ENCODE assay signal across 24 mouse cellular contexts in genomic region chr6:87795385-87796150, GRCm38 (mm10). TPM values are rescaled to one million over a fixed set of nuclear protein-coding genes. Genes with fewer than 3 reads are reported as not detected.
DNase-seq lines count a peak whose midpoint lies in the region; ATAC-seq and TF ChIP-seq lines count a peak whose summit lies in the region.
"Had no signal": no experiment of that assay in that cellular context is flagged by ENCODE, and none has a peak within 500 bp of the region (broad histone marks: within the 10 kb centered on the region; RNA-seq: fewer than 3 reads in every experiment).

No protein-coding gene starts in this region.

- no peaks in the 10 kb centered on the region for H3K27me3 ChIP-seq in midbrain, embryonic 10.5 days (ENCODE audit: low read depth, poor library complexity, severe bottlenecking)
- no peaks in the 10 kb centered on the region for H3K27me3 ChIP-seq in midbrain, embryonic 13.5 days
- no peaks in the 10 kb centered on the region for H3K27me3 ChIP-seq in cerebellum, adult 2 months (ENCODE audit: control insufficient read depth, insufficient read depth, low read length)
- H3K27me3 ChIP-seq in liver, embryonic 11.5 days (replicated peaks; ENCODE audit: control insufficient read depth, insufficient read depth, low read length) = no peaks in the 10 kb centered on the region
- H3K27me3 ChIP-seq: embryonic facial prominence, embryonic 15.5 days; forebrain, embryonic 12.5 days; limb, embryonic 12.5 days; neural tube, embryonic 12.5 days; stomach, embryonic 15.5 days had no signal

- H3K9me3 ChIP-seq in midbrain, embryonic 10.5 days (replicated peaks) = no peaks in the 10 kb centered on the region
- H3K9me3 ChIP-seq in midbrain, embryonic 13.5 days = no peaks in the 10 kb centered on the region
- no peaks in the 10 kb centered on the region for H3K9me3 ChIP-seq in liver, embryonic 11.5 days (ENCODE audit: control insufficient read depth, low read length)
- H3K9me3 ChIP-seq: embryonic facial prominence, embryonic 15.5 days; forebrain, embryonic 12.5 days; G1E; limb, embryonic 12.5 days; neural tube, embryonic 12.5 days; stomach, embryonic 15.5 days had no signal

- peaks cover 13% of the 10 kb centered on the region for H3K4me1 ChIP-seq in midbrain, embryonic 10.5 days
- no peaks in the 10 kb centered on the region for H3K4me1 ChIP-seq in midbrain, embryonic 13.5 days (replicated peaks)
- H3K4me1 ChIP-seq in cerebellum, adult 2 months (ENCODE audit: control insufficient read depth, insufficient read depth, low read length) = peaks cover 53% of the 10 kb centered on the region
- peaks cover 41% of the 10 kb centered on the region for H3K4me1 ChIP-seq in liver, embryonic 11.5 days (replicated peaks; ENCODE audit: control insufficient read depth, insufficient read depth, low read length)
- H3K4me1 ChIP-seq: embryonic facial prominence, embryonic 15.5 days; forebrain, embryonic 12.5 days; neural tube, embryonic 12.5 days had no signal

- intact Hi-C loops in left cerebral cortex, postnatal 10 days (cut with DNase I) = no loop called here

- 65% methylated on average over 6 of the region's 6 CpGs for WGBS in midbrain, embryonic 10.5 days
- 52% methylated on average over 6 of the region's 6 CpGs for WGBS in midbrain, embryonic 13.5 days
- 35% methylated on average over 6 of the region's 6 CpGs for WGBS in cerebellum, adult 2 months
- 76% methylated on average over 6 of the region's 6 CpGs for WGBS in liver, embryonic 11.5 days

- no peak overlapping the region for H3K4me3 ChIP-seq in midbrain, embryonic 10.5 days
- no peak overlapping the region for H3K4me3 ChIP-seq in midbrain, embryonic 13.5 days (replicated peaks)
- H3K4me3 ChIP-seq in cerebellum, adult 2 months (replicated peaks; ENCODE audit: insufficient read depth, low read depth, low read length) = no peak overlapping the region
- H3K4me3 ChIP-seq in liver, embryonic 11.5 days (ENCODE audit: low read depth, low read length) = no peak overlapping the region
- H3K4me3 ChIP-seq: embryonic facial prominence, embryonic 15.5 days; forebrain, embryonic 12.5 days; layer of hippocampus, adult 2 months; left cerebral cortex, adult 2 months; limb, embryonic 12.5 days; neural tube, embryonic 12.5 days; stomach, embryonic 15.5 days had no signal

- peak overlapping the region; percentile 42; the same call in 1 of the 2 replicates for H3K27ac ChIP-seq in midbrain, embryonic 10.5 days (replicated peaks)
- no peak overlapping the region for H3K27ac ChIP-seq in midbrain, embryonic 13.5 days
- no peak overlapping the region for H3K27ac ChIP-seq in cerebellum, adult 2 months (ENCODE audit: insufficient read depth, low read length)
- no peak overlapping the region; the same call in 1 of the 2 replicates for H3K27ac ChIP-seq in liver, embryonic 11.5 days (ENCODE audit: low read depth, low read length)
- H3K27ac ChIP-seq: embryonic facial prominence, embryonic 15.5 days; forebrain, embryonic 12.5 days; hindbrain, embryonic 14.5 days; layer of hippocampus, adult 2 months; left cerebral cortex, adult 2 months; limb, embryonic 12.5 days; neural tube, embryonic 12.5 days; stomach, embryonic 15.5 days had no signal

- no peak for TF ChIP-seq POLR2A in cerebellum, adult 2 months (IDR thresholded peaks at IDR 0.05; ENCODE audit: borderline replicate concordance, insufficient read depth, low read length)

- no peak for TF ChIP-seq CTCF in cerebellum, adult 2 months (IDR thresholded peaks at IDR 0.05; ENCODE audit: borderline replicate concordance, insufficient read depth, low read depth, low read length)

- no peak for DNase-seq in midbrain, embryonic 10.5 days (ENCODE audit: low spot score)
- DNase-seq in cerebellum, adult 2 months = peak; percentile 66 to 79
- no peak for DNase-seq in liver, embryonic 11.5 days (ENCODE audit: low spot score)
- DNase-seq in layer of hippocampus, postnatal 14 days (ENCODE audit: low spot score in 2 of 2) = no peak
- DNase-seq in kidney, postnatal 4 days = no peak
- DNase-seq in left cerebral cortex, postnatal 10 days (ENCODE audit: extremely low spot score in 1 of 2, low spot score in 2 of 2) = no peak
- DNase-seq: adrenal gland, postnatal 10 days; embryo, embryonic 11 days; gastrocnemius, postnatal 14 days; heart, postnatal 10 days; spleen, adult 18-20 months; thymus, adult 2 months had no signal

- ATAC-seq in midbrain, embryonic 13.5 days = no peak
- 0 out of 2 replicates have a peak, but pooled peaks have one; percentile 0 for ATAC-seq in liver, embryonic 11.5 days (replicated peaks; ENCODE audit: low FRiP score)
- ATAC-seq: lung, postnatal 0 days had no signal

- H3K36me3 ChIP-seq in midbrain, embryonic 10.5 days = peaks cover 26% of the 10 kb centered on the region
- H3K36me3 ChIP-seq in midbrain, embryonic 13.5 days = peaks cover 31% of the 10 kb centered on the region
- peaks cover 17% of the 10 kb centered on the region for H3K36me3 ChIP-seq in liver, embryonic 11.5 days (ENCODE audit: control insufficient read depth, insufficient read depth, low read length)

- no peak overlapping the region for H3K4me2 ChIP-seq in midbrain, embryonic 13.5 days (replicated peaks)
- H3K4me2 ChIP-seq in liver, embryonic 11.5 days = no peak overlapping the region
- H3K4me2 ChIP-seq: embryonic facial prominence, embryonic 15.5 days; forebrain, embryonic 12.5 days; hindbrain, embryonic 14.5 days; limb, embryonic 12.5 days; neural tube, embryonic 12.5 days; stomach, embryonic 15.5 days had no signal

- no peak overlapping the region for H3K9ac ChIP-seq in midbrain, embryonic 13.5 days (replicated peaks)
- H3K9ac ChIP-seq in liver, embryonic 11.5 days (ENCODE audit: low read depth, low read length) = no peak overlapping the region
- H3K9ac ChIP-seq: embryonic facial prominence, embryonic 15.5 days; forebrain, embryonic 12.5 days; hindbrain, embryonic 14.5 days; limb, embryonic 12.5 days; neural tube, embryonic 12.5 days; stomach, embryonic 15.5 days had no signal

RNA-seq across cellular contexts. Expression of gene Rab43, which starts 16.4 kb away (rescaled TPM):
- 5.8 and 8.4 TPM in 2 replicates for polyA plus RNA-seq in midbrain, embryonic 10.5 days (2016; fragmentation: Nextera tagmentation; extraction: Ambion mirVana)
- 7.5 and 9.6 TPM in 2 replicates for polyA plus RNA-seq in midbrain, embryonic 13.5 days (2015; fragmentation: Nextera tagmentation; extraction: Ambion mirVana)
- 18.9 and 19.4 TPM in 2 replicates for polyA plus RNA-seq in cerebellum, adult 2 months (2012; rRNA removed)
- polyA plus RNA-seq in liver, embryonic 11.5 days (2014; fragmentation: Nextera tagmentation; extraction: Ambion mirVana) = 20.4 and 21.4 TPM in 2 replicates
- 10 to 100 TPM; 17.2 to 21.9 TPM for total RNA-seq in layer of hippocampus, postnatal 14 days (2021)
- total RNA-seq in left cerebral cortex, postnatal 10 days (2021) = 10 to 100 TPM; 17.4 to 17.6 TPM

RNA-seq across cellular contexts. Expression of gene Gp9, which starts 17.7 kb away (rescaled TPM):
- 2.8 and 3.4 TPM in 2 replicates for polyA plus RNA-seq in midbrain, embryonic 10.5 days (2016; fragmentation: Nextera tagmentation; extraction: Ambion mirVana)
- polyA plus RNA-seq in midbrain, embryonic 13.5 days (2015; fragmentation: Nextera tagmentation; extraction: Ambion mirVana) = 0.54 and 1.1 TPM in 2 replicates
- polyA plus RNA-seq in cerebellum, adult 2 months (2012; rRNA removed) = 0.49 and 0.68 TPM in 2 replicates
- 37.2 and 37.3 TPM in 2 replicates for polyA plus RNA-seq in liver, embryonic 11.5 days (2014; fragmentation: Nextera tagmentation; extraction: Ambion mirVana)
- total RNA-seq in layer of hippocampus, postnatal 14 days (2021) = under 1 TPM; 0.39 to 0.60 TPM
- total RNA-seq in left cerebral cortex, postnatal 10 days (2021) = under 1 TPM; 0.41 to 0.55 TPM
- total RNA-seq: gastrocnemius, postnatal 14 days had no signal
- polyA plus RNA-seq: C2C12 had no signal

RNA-seq across cellular contexts. Expression of gene Gm45140, which starts 40.0 kb away (rescaled TPM):
- 2.7 and 4.4 TPM in 2 replicates for polyA plus RNA-seq in midbrain, embryonic 10.5 days (2016; fragmentation: Nextera tagmentation; extraction: Ambion mirVana)
- polyA plus RNA-seq in midbrain, embryonic 13.5 days (2015; fragmentation: Nextera tagmentation; extraction: Ambion mirVana) = 3.2 and 3.3 TPM in 2 replicates
- 4.9 and 5.7 TPM in 2 replicates for polyA plus RNA-seq in cerebellum, adult 2 months (2012; rRNA removed)
- 5.6 and 7.8 TPM in 2 replicates for polyA plus RNA-seq in liver, embryonic 11.5 days (2014; fragmentation: Nextera tagmentation; extraction: Ambion mirVana)
- total RNA-seq in layer of hippocampus, postnatal 14 days (2021) = 1 to 10 TPM; 2.0 to 3.0 TPM
- total RNA-seq in left cerebral cortex, postnatal 10 days (2021) = 1 to 10 TPM; 2.1 to 3.9 TPM

RNA-seq across cellular contexts. Expression of gene Isy1, which starts 43.0 kb away (rescaled TPM):
- polyA plus RNA-seq in midbrain, embryonic 10.5 days (2016; fragmentation: Nextera tagmentation; extraction: Ambion mirVana) = 62.4 and 69.1 TPM in 2 replicates
- 34.4 and 36.9 TPM in 2 replicates for polyA plus RNA-seq in midbrain, embryonic 13.5 days (2015; fragmentation: Nextera tagmentation; extraction: Ambion mirVana)
- polyA plus RNA-seq in cerebellum, adult 2 months (2012; rRNA removed) = 36.2 and 36.4 TPM in 2 replicates
- 84.8 and 89.0 TPM in 2 replicates for polyA plus RNA-seq in liver, embryonic 11.5 days (2014; fragmentation: Nextera tagmentation; extraction: Ambion mirVana)
- 10 to 100 TPM; 28.9 to 33.8 TPM for total RNA-seq in layer of hippocampus, postnatal 14 days (2021)
- total RNA-seq in left cerebral cortex, postnatal 10 days (2021) = 10 to 100 TPM; 29.3 to 31.7 TPM

RNA-seq across cellular contexts. Expression of gene Cnbp, which starts 55.3 kb away (rescaled TPM):
- polyA plus RNA-seq in midbrain, embryonic 10.5 days (2016; fragmentation: Nextera tagmentation; extraction: Ambion mirVana) = 1,252 and 1,396 TPM in 2 replicates
- polyA plus RNA-seq in midbrain, embryonic 13.5 days (2015; fragmentation: Nextera tagmentation; extraction: Ambion mirVana) = 700 and 708 TPM in 2 replicates
- polyA plus RNA-seq in cerebellum, adult 2 months (2012; rRNA removed) = 347 and 359 TPM in 2 replicates
- polyA plus RNA-seq in liver, embryonic 11.5 days (2014; fragmentation: Nextera tagmentation; extraction: Ambion mirVana) = 1,371 and 1,468 TPM in 2 replicates
- total RNA-seq in layer of hippocampus, postnatal 14 days (2021) = 100 to 1,000 TPM; 231 to 244 TPM
- 100 to 1,000 TPM; 255 TPM for total RNA-seq in left cerebral cortex, postnatal 10 days (2021)

Comparison
In these comparisons a context has a peak if more than half of its experiments do, and no peak if none do; other contexts are left out.
1. DNase-seq: peak in cerebellum, adult 2 months (2 of 2); none in midbrain, embryonic 10.5 days (single experiment), liver, embryonic 11.5 days (single experiment), layer of hippocampus, postnatal 14 days (0 of 2), kidney, postnatal 4 days (0 of 2) and left cerebral cortex, postnatal 10 days (0 of 2).